Mouse (Mus musculus) left cerebral cortex, adult 8-10 months (tissue): ENCODE data around the gene Mapkap1. TPM values are rescaled to one million over a fixed set of nuclear protein-coding genes. Genes with fewer than 3 reads are reported as not detected.

Experiments used
- total RNA-seq, 4 experiments: library from RNA; stranded (reverse); gene quantifications; 2 replicates each; pipeline ENCODE4 v1.2.4; 2022

Mapkap1 gene
- total RNA-seq, 4 experiments from 2014 or later, result 59.0 to 77.0 (median 70.6) TPM

Other genes with a start within 250 kb of the Mapkap1 start
- gene Pbx3, start 33.6 kb upstream of the Mapkap1 start, total RNA-seq, result 10 to 100 TPM; 24.9 to 32.9 (median 25.4) TPM